Mouse (Mus musculus): Measurements from ENCODE around the gene Rhbg.

Rhbg gene

GRCm38 (mm10) chr3:88227260-88227659 is 27.2 kb downstream of the Rhbg start:
- no peak for DNase-seq

- peak; percentile 96 for DNase-seq
Measured at GRCm38 (mm10) chr3:88226101-88226845, 28.2 kb downstream of the Rhbg start.

- DNase-seq, result no peak
Measured at GRCm38 (mm10) chr3:88224929-88225328, 29.6 kb downstream of the Rhbg start.

- DNase-seq, result no peak
Measured at GRCm38 (mm10) chr3:88222446-88222845, 32.1 kb downstream of the Rhbg start.

DNA sequence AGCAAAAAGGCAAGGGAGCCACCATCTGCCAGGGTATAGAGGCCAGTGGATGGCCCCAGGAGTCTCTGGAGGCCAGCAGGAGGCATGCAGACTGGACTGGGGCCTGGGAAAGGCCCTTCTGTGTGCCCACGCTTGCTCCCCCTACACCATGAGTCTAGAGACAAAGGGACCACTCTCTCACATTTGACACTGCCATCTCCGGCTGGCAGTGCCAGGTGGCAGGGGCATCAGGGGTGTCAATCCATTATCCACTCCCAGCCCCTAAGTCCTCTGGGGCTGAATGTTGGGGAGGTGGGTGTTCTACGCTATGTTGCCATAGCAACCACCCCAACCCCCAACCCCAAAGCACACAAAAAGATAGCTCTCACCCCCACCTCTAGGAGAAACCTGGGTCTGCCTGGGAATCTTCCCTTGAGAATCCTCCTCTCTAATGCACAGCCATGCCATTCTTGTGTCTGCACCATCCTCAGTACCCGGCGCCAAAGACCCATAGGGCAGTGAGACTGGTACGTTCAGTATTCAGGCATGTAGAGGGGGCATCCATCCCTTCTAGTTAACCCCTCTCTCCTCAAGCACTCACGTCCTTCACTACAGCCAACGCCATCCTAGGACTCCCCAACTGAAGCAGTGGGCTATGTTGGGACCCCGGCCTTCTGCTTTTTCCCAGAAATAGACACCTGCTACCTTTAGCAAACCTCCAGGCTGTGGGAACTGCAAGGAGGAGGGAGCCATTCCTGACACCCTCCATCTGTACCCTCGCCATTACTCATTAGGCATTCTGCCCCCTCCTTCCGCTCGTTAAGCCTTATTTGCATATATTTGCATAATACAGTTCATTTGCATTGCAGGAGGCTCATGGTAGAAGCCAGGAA is 32.8 kb downstream of the Rhbg start:
- DNase-seq, result peak; percentile 64

- DNase-seq, result no peak
Measured at GRCm38 (mm10) chr3:88220842-88221241, 33.7 kb downstream of the Rhbg start.

GRCm38 (mm10) chr3:88219940-88220339 is 34.6 kb downstream of the Rhbg start:
- DNase-seq, result no peak

DNA sequence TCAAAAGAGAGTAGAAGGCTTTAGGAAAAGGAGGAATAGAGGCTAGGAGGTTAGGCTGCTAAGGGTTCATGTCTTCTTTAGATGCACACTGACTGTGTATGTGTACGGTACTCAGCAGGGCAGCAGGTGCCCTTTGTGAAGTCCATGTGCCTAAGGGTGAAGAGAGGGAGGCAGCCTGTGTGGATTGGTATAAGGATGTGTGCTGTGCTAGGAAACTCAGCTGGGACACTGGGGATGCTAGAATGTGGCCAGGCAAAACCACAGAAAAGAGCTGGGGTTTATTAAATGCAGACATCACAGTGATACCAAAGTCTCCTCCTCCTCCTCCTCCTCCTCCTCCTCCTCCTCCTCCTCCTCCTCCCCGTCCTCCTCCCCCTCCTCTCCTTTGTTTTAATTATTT is 36.8 kb downstream of the Rhbg start:
- DNase-seq, result no peak

DNA sequence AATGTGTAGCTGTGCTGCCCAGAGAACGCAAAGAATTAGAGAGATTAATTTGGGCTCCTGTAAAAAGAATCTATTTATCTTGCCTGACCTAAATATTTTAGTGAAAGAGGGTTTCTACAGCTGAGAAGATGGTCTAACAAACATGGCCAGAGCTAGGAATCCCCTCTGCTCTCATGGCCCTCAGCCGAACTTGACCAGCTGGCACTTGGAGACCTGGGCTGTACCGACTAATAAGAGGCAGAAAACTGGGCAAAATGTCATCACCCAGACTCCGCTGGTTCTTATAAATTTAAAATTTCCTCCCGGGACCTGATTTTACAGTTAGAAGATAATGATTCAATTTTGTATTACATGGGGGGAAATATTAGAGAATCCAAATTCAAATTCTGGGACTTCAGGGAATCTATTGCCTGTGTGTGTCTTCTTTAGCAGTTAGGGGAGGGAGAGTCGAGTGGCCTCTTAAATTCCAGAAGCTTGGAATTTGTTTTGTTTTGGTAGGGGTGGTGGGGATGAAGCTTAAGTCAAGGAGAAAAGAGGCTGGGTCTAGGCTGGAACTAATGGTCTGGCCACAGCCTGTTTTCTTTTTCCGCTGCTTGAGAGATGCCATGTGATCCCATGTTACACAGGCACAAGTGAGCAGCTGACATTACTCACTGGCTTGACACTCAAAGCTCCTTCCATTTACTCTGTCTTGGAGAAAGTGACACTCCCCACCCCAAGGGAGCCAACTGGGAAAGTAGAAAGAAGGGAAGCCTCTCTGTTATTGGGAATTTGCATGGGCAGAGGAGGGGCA is 37.8 kb downstream of the Rhbg start:
- DNase-seq, result peak; percentile 86

DNA sequence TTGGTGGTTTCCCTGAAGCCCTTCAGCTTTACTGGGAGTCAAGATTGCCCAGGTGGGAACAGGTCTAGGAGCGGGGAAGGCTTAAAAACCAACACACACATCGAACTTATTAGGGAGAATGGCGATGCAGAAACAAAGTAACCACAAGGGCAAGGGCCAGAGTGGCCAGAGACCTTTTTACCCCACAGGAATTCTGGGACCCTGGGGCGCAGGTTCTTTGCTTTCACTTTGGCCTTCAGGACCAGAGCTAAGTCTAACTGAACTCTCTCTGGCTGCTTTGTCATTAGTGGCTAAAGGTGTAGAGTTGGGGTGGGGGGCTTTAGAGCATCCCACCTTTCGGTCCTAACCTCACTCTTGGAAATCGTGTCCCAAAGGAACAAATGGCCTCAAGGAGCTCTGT is 38.4 kb downstream of the Rhbg start:
- no peak for DNase-seq

- DNase-seq, result peak; percentile 74
Measured at GRCm38 (mm10) chr3:88215553-88216004, 38.9 kb downstream of the Rhbg start.

DNA sequence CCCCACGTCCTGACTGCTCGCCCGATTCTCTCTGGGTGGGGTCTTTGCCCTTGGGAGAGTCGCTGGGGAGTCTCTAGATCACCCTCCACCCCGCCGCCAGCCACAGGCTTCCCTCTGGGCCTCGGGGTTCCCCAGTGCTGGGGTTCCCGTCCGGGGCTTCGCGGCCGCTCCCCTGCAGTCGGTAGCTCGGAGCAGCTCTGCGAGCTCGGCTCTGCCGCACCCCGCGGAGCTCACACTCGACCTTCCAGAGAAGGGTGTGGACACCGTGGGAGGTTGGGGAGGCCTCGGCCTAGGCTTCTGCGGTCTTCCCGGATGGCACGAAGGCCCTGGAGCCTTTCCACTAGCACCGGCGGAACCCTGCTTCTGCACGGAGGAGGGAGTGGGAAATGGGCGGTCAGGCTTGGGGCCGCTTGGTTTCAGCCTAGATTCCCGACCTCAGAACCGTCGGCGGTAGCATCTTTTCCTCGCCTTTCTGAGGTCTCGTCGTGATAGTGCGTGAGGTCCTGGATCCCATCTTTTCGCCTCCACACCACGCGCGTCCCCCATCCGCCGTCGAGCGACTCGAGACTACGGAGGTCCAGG is 39.4 kb downstream of the Rhbg start:
- DNase-seq, result peak; percentile 65

DNA sequence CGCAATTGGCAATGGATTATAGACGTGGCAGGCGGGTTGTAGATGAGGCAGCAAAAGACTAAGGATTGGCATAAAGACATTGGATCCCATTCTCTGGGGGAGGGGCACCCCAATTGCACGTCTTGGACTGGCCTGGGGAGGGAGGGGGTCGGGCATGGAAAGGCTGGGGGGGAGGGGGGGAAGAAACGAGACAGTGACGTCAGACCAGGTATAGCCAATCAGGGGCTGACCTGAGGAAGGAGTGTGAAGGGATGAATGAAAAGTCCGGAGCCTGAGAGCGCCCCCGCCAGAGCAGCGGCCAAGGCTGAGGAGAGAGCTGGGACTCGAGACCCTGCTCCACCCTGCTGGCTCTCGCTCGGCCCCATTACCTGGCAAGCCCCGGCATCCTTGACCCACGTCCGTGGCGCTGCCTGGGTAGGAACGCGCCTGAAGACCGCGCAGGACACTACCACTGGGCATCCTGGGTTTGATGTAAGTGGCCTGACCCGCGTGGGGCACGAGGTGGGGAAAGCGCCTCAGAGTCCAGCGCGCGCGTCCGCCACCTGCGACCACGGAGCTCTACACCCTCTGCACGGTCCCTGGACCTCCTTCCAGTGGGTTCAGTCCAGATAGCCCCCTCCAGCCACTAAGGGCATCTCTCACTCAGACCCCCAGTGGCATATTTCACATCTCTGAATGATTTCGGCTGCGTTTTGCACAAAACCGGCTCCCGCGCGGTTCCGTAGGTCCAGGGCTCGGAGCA is 40.1 kb downstream of the Rhbg start:
- DNase-seq, result peak; percentile 85

- DNase-seq, result peak; percentile 26
Measured at GRCm38 (mm10) chr3:88213019-88213418, 41.5 kb downstream of the Rhbg start.

DNA sequence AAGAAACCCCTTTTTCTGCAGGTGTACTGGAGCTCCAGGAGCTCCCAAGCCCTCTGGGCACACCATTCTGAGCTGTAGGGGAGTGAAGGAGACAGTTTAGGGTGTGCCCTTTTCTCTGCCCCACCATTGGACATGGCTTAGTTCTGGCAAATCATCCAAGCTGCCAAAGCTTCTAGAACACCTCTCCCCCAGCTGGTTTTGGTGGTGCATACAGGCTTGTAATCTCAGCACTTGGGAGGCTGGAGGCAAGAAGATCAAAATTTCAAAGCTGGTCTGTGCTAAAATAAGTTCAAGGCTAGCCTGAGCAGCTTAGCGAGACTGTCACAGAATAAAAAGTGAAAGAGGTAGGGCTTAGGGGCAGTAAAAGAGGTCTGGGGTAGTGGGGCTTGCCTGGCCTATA is 42.2 kb downstream of the Rhbg start:
- peak; percentile 26 for DNase-seq

DNA sequence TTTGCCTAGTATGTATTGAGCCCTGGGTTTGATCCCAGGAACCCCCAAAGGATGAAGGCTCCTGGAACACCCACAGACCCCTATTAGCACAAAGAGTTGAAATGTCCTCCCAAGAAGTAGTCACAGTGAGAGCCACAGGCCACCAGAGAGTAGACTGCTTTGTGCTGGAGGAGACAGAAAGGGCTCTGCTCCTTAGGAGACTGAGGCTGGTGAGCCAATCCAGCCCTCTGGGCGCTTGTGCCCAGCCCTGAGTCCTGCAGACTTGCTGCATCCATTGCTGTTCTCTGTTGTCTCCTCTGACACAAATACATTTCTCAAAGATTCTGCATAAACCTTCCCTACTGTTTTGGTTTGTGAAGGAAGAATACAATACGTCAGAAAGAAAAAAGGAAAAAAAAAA is 43.6 kb downstream of the Rhbg start:
- no peak for DNase-seq

GRCm38 (mm10) chr3:88210121-88210520 is 44.4 kb downstream of the Rhbg start:
- DNase-seq, result no peak

GRCm38 (mm10) chr3:88209306-88209705 is 45.2 kb downstream of the Rhbg start:
- peak; percentile 47 for DNase-seq

DNA sequence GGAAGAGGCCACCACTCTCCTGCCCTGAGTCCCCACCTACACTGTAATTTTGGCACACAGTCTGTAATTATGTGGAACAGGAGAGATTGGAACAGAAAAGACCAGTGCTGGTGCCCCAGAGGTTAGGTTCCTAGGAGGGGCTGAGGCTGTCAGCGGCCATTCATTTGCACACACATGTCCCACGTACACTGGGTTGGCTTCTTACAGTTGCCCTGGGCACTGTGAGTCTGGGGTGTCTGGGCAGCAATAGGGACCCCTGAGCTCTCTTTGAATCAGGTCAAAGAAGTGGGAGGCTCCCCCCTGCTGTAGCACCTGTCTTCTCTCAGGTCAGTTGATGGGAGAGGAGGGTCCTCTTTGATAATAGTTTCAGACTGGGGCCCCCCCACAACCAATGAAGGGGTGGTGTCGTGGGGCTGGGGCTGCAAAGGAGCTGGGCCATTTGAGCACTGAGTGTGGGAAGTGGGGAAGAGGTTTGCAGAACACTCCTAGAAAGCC is 46.2 kb downstream of the Rhbg start:
- peak; percentile 41 for DNase-seq

GRCm38 (mm10) chr3:88207451-88208100 is 46.9 kb downstream of the Rhbg start:
- peak; percentile 64 for DNase-seq

- peak; percentile 80 for DNase-seq
Measured at GRCm38 (mm10) chr3:88206901-88207371, 47.6 kb downstream of the Rhbg start.
